18 mouse cellular contexts compared by ENCODE assay signal in the genomic region with DNA sequence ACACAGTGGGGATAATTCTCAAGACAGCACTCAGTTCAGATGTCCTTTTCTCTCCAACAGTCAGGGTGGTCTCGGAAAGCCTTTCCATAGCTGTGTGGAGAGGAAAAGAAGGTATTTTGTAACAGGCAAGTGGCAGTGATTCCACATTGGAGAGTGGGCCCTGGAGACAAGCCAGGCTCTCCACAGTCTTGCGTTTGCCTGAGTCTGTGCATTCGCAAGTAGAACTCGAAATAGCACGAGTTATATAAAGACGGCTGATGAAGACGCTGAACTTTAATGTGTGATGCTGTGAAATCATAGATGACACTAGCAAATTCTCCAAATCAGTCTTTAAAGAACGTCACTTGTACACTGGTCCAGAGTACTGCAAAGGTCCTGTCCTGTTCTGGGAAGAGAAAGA.
DNase-seq lines count a peak whose midpoint lies in the region; TF ChIP-seq lines count a peak whose summit lies in the region.
"Had no signal": no experiment of that assay in that cellular context is flagged by ENCODE, and none has a peak within 500 bp of the region (broad histone marks: within the 10 kb centered on the region; RNA-seq: fewer than 3 reads in every experiment).

No protein-coding gene starts in this region.

- H3K27ac ChIP-seq in macrophage = peak overlapping the region; percentile 13; the same call in 1 of the 2 replicates
- H3K27ac ChIP-seq in kidney, adult 2 months (ENCODE audit: insufficient read depth, low read depth, low read length) = no peak overlapping the region
- H3K27ac ChIP-seq: heart, embryonic 13.5 days; limb, embryonic 13.5 days; stomach, embryonic 15.5 days had no signal

- H3K36me3 ChIP-seq in macrophage (ENCODE audit: inconsistent target) = no peaks in the 10 kb centered on the region
- no peaks in the 10 kb centered on the region for H3K36me3 ChIP-seq in kidney, adult 2 months (ENCODE audit: control insufficient read depth, insufficient read depth, low read length)
- H3K36me3 ChIP-seq: heart, embryonic 13.5 days; limb, embryonic 13.5 days; stomach, embryonic 15.5 days had no signal

- WGBS in macrophage (ENCODE audit: missing documents) = 86% methylated on average over 8 of the region's 8 CpGs
- WGBS in kidney, adult 2 months = 94% methylated on average over 8 of the region's 8 CpGs

- no peaks in the 10 kb centered on the region for H3K4me1 ChIP-seq in kidney, adult 2 months (ENCODE audit: control insufficient read depth, insufficient read depth, low read length)
- H3K4me1 ChIP-seq: stomach, embryonic 15.5 days had no signal

- peak; percentile 77 for DNase-seq in layer of hippocampus, adult 9-11 months
- DNase-seq in layer of hippocampus, adult 9-10 months (ENCODE audit: low spot score) = no peak
- DNase-seq in frontal cortex, postnatal 14 days (ENCODE audit: low spot score in 2 of 2) = peak; percentile 71 to 77
- DNase-seq in telencephalon, adult 2 months (ENCODE audit: low read depth, low spot score) = peak; percentile 92
- DNase-seq in kidney, adult 2 months = no peak
- no peak for DNase-seq in urinary bladder, postnatal 25 days (ENCODE audit: low spot score)
- DNase-seq: adrenal gland, postnatal 10 days; cerebellum, adult 9-10 months; embryo, embryonic 11 days; kidney, adult 9 months; kidney, postnatal 4 days; lung, postnatal 14 days; thymus, postnatal 25 days had no signal

- H3K4me3 ChIP-seq in macrophage (ENCODE audit: inconsistent target) = no peak overlapping the region
- no peak overlapping the region for H3K4me3 ChIP-seq in kidney, adult 2 months (ENCODE audit: insufficient read depth, low read depth, low read length)
- H3K4me3 ChIP-seq: heart, embryonic 13.5 days; limb, embryonic 13.5 days; myocyte; stomach, embryonic 15.5 days had no signal

- no peaks in the 10 kb centered on the region for H3K27me3 ChIP-seq in kidney, adult 2 months (replicated peaks; ENCODE audit: control insufficient read depth, insufficient read depth, low read length)
- H3K27me3 ChIP-seq: heart, embryonic 13.5 days; limb, embryonic 13.5 days; stomach, embryonic 15.5 days had no signal

- TF ChIP-seq CTCF in kidney, adult 2 months (conservative IDR thresholded peaks at IDR 0.05; ENCODE audit: insufficient read depth, insufficient read length, low read depth, low read length) = no peak

- TF ChIP-seq POLR2A in kidney, adult 2 months (IDR thresholded peaks at IDR 0.05; ENCODE audit: low read depth, low read length) = no peak

- H3K79me2 ChIP-seq in macrophage (ENCODE audit: inconsistent target) = no peaks in the 10 kb centered on the region

Comparison
In these comparisons a context has a peak if more than half of its experiments do, and no peak if none do; other contexts are left out.
1. DNase-seq: peak in layer of hippocampus, adult 9-11 months (single experiment), frontal cortex, postnatal 14 days (2 of 2) and telencephalon, adult 2 months (single experiment); none in layer of hippocampus, adult 9-10 months (single experiment), kidney, adult 2 months (single experiment) and urinary bladder, postnatal 25 days (single experiment).